Mouse (Mus musculus): ENCODE data around the gene Bloc1s1. TPM values are rescaled to one million over a fixed set of nuclear protein-coding genes. Genes with fewer than 3 reads are reported as not detected.

The Bloc1s1 gene
- polyA plus RNA-seq, 1 experiment from 2014 or later: 230 TPM

DNA sequence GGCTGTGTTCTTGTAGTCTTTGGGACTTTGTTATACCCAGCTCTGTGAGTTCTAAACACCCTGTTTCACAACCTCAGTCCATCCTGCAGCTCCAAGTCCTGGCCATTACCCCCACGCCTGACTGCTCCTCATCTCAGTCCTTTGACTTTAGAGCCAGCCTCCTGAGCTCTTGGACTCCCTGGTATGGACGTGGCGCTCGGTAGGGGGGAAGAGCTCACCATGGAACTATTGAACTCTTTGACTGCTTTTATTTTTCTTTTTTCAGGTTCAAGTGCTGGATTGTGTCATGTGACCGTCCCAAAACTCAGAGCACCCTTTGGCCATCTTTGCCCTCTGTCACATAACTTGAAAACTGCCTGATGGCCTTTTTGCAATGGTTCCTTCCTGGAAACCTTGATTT, 41.8 kb downstream of the Bloc1s1 start:
- Histone ChIP-seq H3K9ac (replicated peaks) (no peak overlapping the region), H3K4me1 (no peaks in the 10 kb centered on the region), H3K9me3 (no peaks in the 10 kb centered on the region), H3K4me3 (no peak overlapping the region), H3K27ac (replicated peaks) (no peak overlapping the region), H3K4me2 (replicated peaks) (no peak overlapping the region), H3K27me3 (no peaks in the 10 kb centered on the region), H3K36me3 (peaks cover 32% of the 10 kb centered on the region)
- 76% methylated on average over 5 of the region's 5 CpGs for WGBS
- ATAC-seq (replicated peaks): no peak

DNA sequence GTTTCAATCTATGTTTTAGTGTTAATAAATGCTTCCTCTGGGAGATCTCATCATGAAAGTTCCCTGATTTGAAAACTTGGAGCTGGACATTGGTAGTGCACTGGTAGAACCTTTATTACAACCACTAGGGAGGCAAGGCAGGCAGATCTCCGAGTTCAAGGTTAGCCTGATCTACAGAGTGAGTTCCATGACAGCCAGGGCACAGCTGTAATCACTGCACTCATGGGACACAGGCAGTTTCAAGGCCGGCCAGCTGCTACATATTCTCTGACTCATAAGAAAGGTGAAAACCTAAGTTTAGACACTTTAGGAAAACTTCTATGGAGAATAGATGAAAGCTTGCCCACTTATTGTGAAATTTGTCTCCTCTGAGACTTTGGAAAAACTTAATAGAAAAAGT, 45.0 kb downstream of the Bloc1s1 start:
- 89% methylated on average over 2 of the region's 2 CpGs for WGBS
- H3K36me3 ChIP-seq: peaks cover 31% of the 10 kb centered on the region
- H3K27ac ChIP-seq (replicated peaks): no peak overlapping the region
- ATAC-seq (replicated peaks): no peak
- H3K9ac ChIP-seq (replicated peaks): no peak overlapping the region
- no peak overlapping the region for H3K4me2 ChIP-seq (replicated peaks)
- no peaks in the 10 kb centered on the region for H3K9me3 ChIP-seq
- H3K4me1 ChIP-seq: no peaks in the 10 kb centered on the region
- no peaks in the 10 kb centered on the region for H3K27me3 ChIP-seq
- H3K4me3 ChIP-seq: no peak overlapping the region

DNA sequence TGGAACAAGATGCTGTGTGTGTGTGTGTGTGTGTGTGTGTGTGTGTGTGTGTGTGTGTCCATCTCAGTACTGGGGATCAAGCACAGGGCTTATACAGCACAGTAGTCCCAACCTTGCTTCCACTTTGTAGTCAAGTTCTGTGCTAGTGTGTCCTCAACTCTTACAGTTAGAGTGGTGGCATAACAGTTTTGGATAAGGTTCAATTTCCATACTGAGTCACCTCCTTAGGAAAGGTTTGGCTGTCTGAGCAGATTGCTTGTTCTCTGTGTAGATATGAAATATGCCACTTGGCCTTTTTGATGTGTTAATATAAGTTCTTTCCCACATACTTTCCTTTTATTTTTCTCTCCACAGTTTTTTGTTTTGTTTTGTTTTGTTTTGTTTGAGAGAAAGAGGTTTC, 45.5 kb downstream of the Bloc1s1 start:
- Histone ChIP-seq H3K4me2 (replicated peaks) (no peak overlapping the region), H3K36me3 (peaks cover 35% of the 10 kb centered on the region), H3K9me3 (no peaks in the 10 kb centered on the region), H3K9ac (replicated peaks) (no peak overlapping the region), H3K27me3 (no peaks in the 10 kb centered on the region), H3K4me1 (no peaks in the 10 kb centered on the region), H3K4me3 (no peak overlapping the region), H3K27ac (replicated peaks) (no peak overlapping the region)
- no peak for ATAC-seq (replicated peaks)

GRCm38 (mm10) chr10:128870341-128870740, 53.5 kb downstream of the Bloc1s1 start:
- WGBS: 89% methylated on average over 3 of the region's 3 CpGs

More at GRCm38 (mm10) chr10:128870341-128870740, 53.5 kb downstream of the Bloc1s1 start:
- no peaks in the 10 kb centered on the region for H3K27me3 ChIP-seq
- no peak for ATAC-seq (replicated peaks)
- no peaks in the 10 kb centered on the region for H3K4me1 ChIP-seq
- no peak overlapping the region for H3K9ac ChIP-seq (replicated peaks)
- no peaks in the 10 kb centered on the region for H3K9me3 ChIP-seq
- H3K27ac ChIP-seq (replicated peaks): no peak overlapping the region
- no peak overlapping the region for H3K4me3 ChIP-seq
- peaks cover 54% of the 10 kb centered on the region for H3K36me3 ChIP-seq
- no peak overlapping the region for H3K4me2 ChIP-seq (replicated peaks)

Other genes starting within 250 kb of the Bloc1s1 start
- gene Suox, start 250.0 kb downstream of the Bloc1s1 start, polyA plus RNA-seq (2015; fragmentation: Nextera tagmentation; extraction: Ambion mirVana): 12.3 and 12.5 TPM in 2 replicates
- gene Rab5b, start 227.8 kb downstream of the Bloc1s1 start, polyA plus RNA-seq (2015; fragmentation: Nextera tagmentation; extraction: Ambion mirVana): 116 and 117 TPM in 2 replicates
- 0.09 and 0.33 TPM in 2 replicates for gene Pmel, start 219.8 kb downstream of the Bloc1s1 start, polyA plus RNA-seq (2015; fragmentation: Nextera tagmentation; extraction: Ambion mirVana)
- 37.6 and 39.7 TPM in 2 replicates for gene Cdk2, start 219.0 kb downstream of the Bloc1s1 start, polyA plus RNA-seq (2015; fragmentation: Nextera tagmentation; extraction: Ambion mirVana)
- gene Dgka, start 179.2 kb downstream of the Bloc1s1 start, polyA plus RNA-seq (2015; fragmentation: Nextera tagmentation; extraction: Ambion mirVana): 4.2 and 4.5 TPM in 2 replicates
- 42.9 and 47.2 TPM in 2 replicates for gene Pym1, start 176.1 kb downstream of the Bloc1s1 start, polyA plus RNA-seq (2015; fragmentation: Nextera tagmentation; extraction: Ambion mirVana)
- gene Mmp19, start 133.1 kb downstream of the Bloc1s1 start, polyA plus RNA-seq (2015; fragmentation: Nextera tagmentation; extraction: Ambion mirVana): 0.20 and 0.43 TPM in 2 replicates
- 60.4 and 62.8 TPM in 2 replicates for gene Dnajc14, start 120.0 kb downstream of the Bloc1s1 start, polyA plus RNA-seq (2015; fragmentation: Nextera tagmentation; extraction: Ambion mirVana)
- gene Tmem198b, start 119.7 kb downstream of the Bloc1s1 start, polyA plus RNA-seq (2015; fragmentation: Nextera tagmentation; extraction: Ambion mirVana): 12.6 and 13.6 TPM in 2 replicates
- gene Sarnp, start 106.7 kb downstream of the Bloc1s1 start, polyA plus RNA-seq (2015; fragmentation: Nextera tagmentation; extraction: Ambion mirVana): 190 and 199 TPM in 2 replicates
- gene Ormdl2, start 102.4 kb downstream of the Bloc1s1 start, polyA plus RNA-seq (2015; fragmentation: Nextera tagmentation; extraction: Ambion mirVana): 28.1 and 28.6 TPM in 2 replicates
- 7.5 and 8.7 TPM in 2 replicates for gene Gdf11, start 32.3 kb downstream of the Bloc1s1 start, polyA plus RNA-seq (2015; fragmentation: Nextera tagmentation; extraction: Ambion mirVana)
- 125 and 142 TPM in 2 replicates for gene Cd63, start 23.0 kb downstream of the Bloc1s1 start, polyA plus RNA-seq (2015; fragmentation: Nextera tagmentation; extraction: Ambion mirVana)
- gene Rdh5, start 1.1 kb downstream of the Bloc1s1 start, polyA plus RNA-seq (2015; fragmentation: Nextera tagmentation; extraction: Ambion mirVana): 11.7 and 12.6 TPM in 2 replicates
- 2.1 TPM in 2 replicates for gene Itga7, start 9.8 kb upstream of the Bloc1s1 start, polyA plus RNA-seq (2015; fragmentation: Nextera tagmentation; extraction: Ambion mirVana)
- gene Mettl7b, start 37.0 kb upstream of the Bloc1s1 start, polyA plus RNA-seq (2015; fragmentation: Nextera tagmentation; extraction: Ambion mirVana): not detected in 2 replicates
- gene Olfr9, start 65.4 kb upstream of the Bloc1s1 start, polyA plus RNA-seq (2015; fragmentation: Nextera tagmentation; extraction: Ambion mirVana): not detected in 2 replicates
- not detected in 2 replicates for gene Olfr763, start 86.8 kb upstream of the Bloc1s1 start, polyA plus RNA-seq (2015; fragmentation: Nextera tagmentation; extraction: Ambion mirVana)
- not detected in 2 replicates for gene Olfr764-ps1, start 115.9 kb upstream of the Bloc1s1 start, polyA plus RNA-seq (2015; fragmentation: Nextera tagmentation; extraction: Ambion mirVana)
- not detected in 2 replicates for gene Olfr765, start 126.0 kb upstream of the Bloc1s1 start, polyA plus RNA-seq (2015; fragmentation: Nextera tagmentation; extraction: Ambion mirVana)
- gene Olfr766-ps1, start 144.9 kb upstream of the Bloc1s1 start, polyA plus RNA-seq (2015; fragmentation: Nextera tagmentation; extraction: Ambion mirVana): not detected in 2 replicates
- not detected in 2 replicates for gene Olfr767, start 158.9 kb upstream of the Bloc1s1 start, polyA plus RNA-seq (2015; fragmentation: Nextera tagmentation; extraction: Ambion mirVana)
- gene Olfr768, start 175.3 kb upstream of the Bloc1s1 start, polyA plus RNA-seq (2015; fragmentation: Nextera tagmentation; extraction: Ambion mirVana): not detected in 2 replicates
- gene Olfr769, start 193.8 kb upstream of the Bloc1s1 start, polyA plus RNA-seq (2015; fragmentation: Nextera tagmentation; extraction: Ambion mirVana): not detected in 2 replicates
- gene Olfr770, start 215.0 kb upstream of the Bloc1s1 start, polyA plus RNA-seq (2015; fragmentation: Nextera tagmentation; extraction: Ambion mirVana): not detected in 2 replicates
- not detected in 2 replicates for gene Olfr771, start 240.7 kb upstream of the Bloc1s1 start, polyA plus RNA-seq (2015; fragmentation: Nextera tagmentation; extraction: Ambion mirVana)